Mouse (Mus musculus): ENCODE measurements around the gene Sprr2a2. TPM values are rescaled to one million over a fixed set of nuclear protein-coding genes. Genes with fewer than 3 reads are reported as not detected.

Sprr2a2 gene
- polyA plus RNA-seq (2017; shearing (Covaris generic)) = not detected

DNA sequence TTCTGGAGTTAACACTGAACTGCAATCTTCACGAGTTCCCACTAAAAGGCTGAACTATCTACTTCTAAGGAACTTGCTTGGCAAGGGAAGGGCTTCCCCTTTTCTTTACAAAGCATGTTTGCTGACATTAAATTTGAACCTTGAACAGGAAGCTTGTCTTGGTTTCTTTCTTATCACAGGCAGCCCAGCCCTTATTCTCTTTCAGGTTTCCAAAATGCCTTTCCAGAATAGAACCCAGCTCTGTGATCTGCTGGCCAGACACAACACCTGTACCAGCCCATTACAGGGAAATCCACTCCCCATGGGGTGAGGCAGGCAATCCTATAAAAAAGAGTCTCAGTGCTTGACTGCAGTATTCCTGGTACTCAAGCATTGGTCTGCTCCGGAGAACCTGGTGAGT, at the start of gene Sprr2a2, which contains the start of gene Sprr2a1:
TSS of gene Sprr2a2 (plus strand) at position 352 of the 400 bp plus-strand sequence.
TSS of gene Sprr2a1 (plus strand) at position 231 of the 400 bp plus-strand sequence.

DNA sequence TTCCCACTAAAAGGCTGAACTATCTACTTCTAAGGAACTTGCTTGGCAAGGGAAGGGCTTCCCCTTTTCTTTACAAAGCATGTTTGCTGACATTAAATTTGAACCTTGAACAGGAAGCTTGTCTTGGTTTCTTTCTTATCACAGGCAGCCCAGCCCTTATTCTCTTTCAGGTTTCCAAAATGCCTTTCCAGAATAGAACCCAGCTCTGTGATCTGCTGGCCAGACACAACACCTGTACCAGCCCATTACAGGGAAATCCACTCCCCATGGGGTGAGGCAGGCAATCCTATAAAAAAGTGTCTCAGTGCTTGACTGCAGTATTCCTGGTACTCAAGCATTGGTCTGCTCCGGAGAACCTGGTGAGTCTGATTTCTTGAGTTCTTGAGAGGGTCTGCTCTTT, 69.4 kb downstream of the Sprr2a2 start, which contains the start of gene Sprr2a3:
TSS of gene Sprr2a3 (plus strand) at position 317 of the 400 bp plus-strand sequence.

Other genes with a start within 250 kb of the Sprr2a2 start
- not detected for gene Pglyrp3, start 201.3 kb upstream of the Sprr2a2 start, polyA plus RNA-seq (2017; shearing (Covaris generic))
- not detected for gene Lor, start 132.8 kb upstream of the Sprr2a2 start, polyA plus RNA-seq (2017; shearing (Covaris generic))
- not detected for gene Prr9, start 92.0 kb upstream of the Sprr2a2 start, polyA plus RNA-seq (2017; shearing (Covaris generic))
- gene Lelp1, start 73.2 kb upstream of the Sprr2a2 start, polyA plus RNA-seq (2017; shearing (Covaris generic)) = not detected
- not detected for gene Sprr2a1, start 121 bp upstream of the Sprr2a2 start, polyA plus RNA-seq (2017; shearing (Covaris generic))
- gene Sprr2a3, start 69.5 kb downstream of the Sprr2a2 start, polyA plus RNA-seq (2017; shearing (Covaris generic)) = not detected
- gene Sprr2b, start 100.7 kb downstream of the Sprr2a2 start, polyA plus RNA-seq (2017; shearing (Covaris generic)) = not detected
- not detected for gene Sprr2d, start 123.2 kb downstream of the Sprr2a2 start, polyA plus RNA-seq (2017; shearing (Covaris generic))
- gene Sprr2e, start 136.2 kb downstream of the Sprr2a2 start, polyA plus RNA-seq (2017; shearing (Covaris generic)) = not detected
- gene Sprr2f, start 149.3 kb downstream of the Sprr2a2 start, polyA plus RNA-seq (2017; shearing (Covaris generic)) = not detected
- not detected for gene Sprr2h, start 169.8 kb downstream of the Sprr2a2 start, polyA plus RNA-seq (2017; shearing (Covaris generic))
- not detected for gene Sprr2i, start 192.1 kb downstream of the Sprr2a2 start, polyA plus RNA-seq (2017; shearing (Covaris generic))
- gene Sprr2j-ps, start 202.2 kb downstream of the Sprr2a2 start, polyA plus RNA-seq (2017; shearing (Covaris generic)) = not detected
- gene Gm9774, start 213.5 kb downstream of the Sprr2a2 start, polyA plus RNA-seq (2017; shearing (Covaris generic)) = 27.2 TPM
- gene Sprr2k, start 216.7 kb downstream of the Sprr2a2 start, polyA plus RNA-seq (2017; shearing (Covaris generic)) = not detected
- gene Sprr1b, start 222.9 kb downstream of the Sprr2a2 start, polyA plus RNA-seq (2017; shearing (Covaris generic)) = not detected
- gene Sprr3, start 242.8 kb downstream of the Sprr2a2 start, polyA plus RNA-seq (2017; shearing (Covaris generic)) = not detected